Comparison of ENCODE assay signal across 15 mouse cellular contexts in genomic region chr11:22154501-22155294, GRCm38 (mm10).
DNase-seq lines count a peak whose midpoint lies in the region; ATAC-seq and TF ChIP-seq lines count a peak whose summit lies in the region.
"Had no signal": no experiment of that assay in that cellular context is flagged by ENCODE, and none has a peak within 500 bp of the region (broad histone marks: within the 10 kb centered on the region; RNA-seq: fewer than 3 reads in every experiment).

No protein-coding gene starts in this region.

- peak overlapping the region; percentile 22 for H3K4me2 ChIP-seq in heart, postnatal 0 days (ENCODE audit: low read depth, low read length)
- H3K4me2 ChIP-seq: hindbrain, embryonic 15.5 days; kidney, embryonic 15.5 days; liver, embryonic 13.5 days; midbrain, embryonic 13.5 days had no signal

- TF ChIP-seq EP300 in heart, postnatal 0 days (IDR thresholded peaks at IDR 0.05; ENCODE audit: low read depth): no peak

- peak overlapping the region; percentile 81 for H3K27ac ChIP-seq in heart, postnatal 0 days (ENCODE audit: low read depth)
- H3K27ac ChIP-seq: hindbrain, embryonic 15.5 days; kidney, embryonic 15.5 days; liver, embryonic 13.5 days; midbrain, embryonic 13.5 days had no signal

- 48% methylated on average over 9 of the region's 9 CpGs for WGBS in lung, adult 2 months
- WGBS in heart, postnatal 0 days: 30% methylated on average over 9 of the region's 9 CpGs

- H3K27me3 ChIP-seq in heart, postnatal 0 days (ENCODE audit: control insufficient read depth, insufficient read depth, low read length): no peaks in the 10 kb centered on the region
- H3K27me3 ChIP-seq: hindbrain, embryonic 15.5 days; kidney, embryonic 15.5 days; liver, embryonic 13.5 days; midbrain, embryonic 13.5 days had no signal

- TF ChIP-seq CTCF in lung, adult 2 months (IDR thresholded peaks at IDR 0.05; ENCODE audit: insufficient read depth, low read length): no peak
- TF ChIP-seq CTCF in heart, postnatal 0 days (IDR thresholded peaks at IDR 0.05; ENCODE audit: low read depth): no peak

- peak; percentile 74 for ATAC-seq in heart, postnatal 0 days (ENCODE audit: insufficient read depth, low read depth)
- ATAC-seq: midbrain, embryonic 13.5 days had no signal

- DNase-seq in embryo, embryonic 11 days: peak; percentile 5
- no peak for DNase-seq in embryo, embryonic 10 days (ENCODE audit: low spot score)
- DNase-seq in lung, adult 18-20 months: peak; percentile 14 to 36
- DNase-seq in lung, adult 2 months: no peak
- peak; percentile 47 for DNase-seq in heart, postnatal 0 days (ENCODE audit: low spot score)
- peak; percentile 45 for DNase-seq in skeletal muscle tissue, adult 2 months (ENCODE audit: low read depth, low spot score)
- no peak for DNase-seq in c-Kit-positive CD71-positive TER-119-positive erythroid progenitor cells, embryonic 14.5 days (ENCODE audit: low spot score)
- DNase-seq in retina, postnatal 1 day: no peak
- DNase-seq: B cell, adult 2 months; cerebellum, adult 11 months; liver, embryonic 13.5 days; thymus, adult 18-20 months had no signal

- TF ChIP-seq POLR2A in lung, adult 2 months (IDR thresholded peaks at IDR 0.05; ENCODE audit: borderline replicate concordance, extremely low read depth, low read depth, low read length): no peak

- H3K4me1 ChIP-seq in lung, adult 2 months (ENCODE audit: control insufficient read depth, insufficient read depth, low read length): peaks cover 8% of the 10 kb centered on the region; the same call in 1 of the 2 replicates
- H3K4me1 ChIP-seq in heart, postnatal 0 days (ENCODE audit: control insufficient read depth, insufficient read depth): peaks cover 14% of the 10 kb centered on the region
- H3K4me1 ChIP-seq: hindbrain, embryonic 15.5 days; midbrain, embryonic 13.5 days had no signal

- no peak overlapping the region for H3K4me3 ChIP-seq in lung, adult 2 months (replicated peaks; ENCODE audit: extremely low read depth, low read depth, low read length)
- H3K4me3 ChIP-seq in heart, postnatal 0 days (ENCODE audit: low read depth, low read length): no peak overlapping the region
- H3K4me3 ChIP-seq: hindbrain, embryonic 15.5 days; kidney, embryonic 15.5 days; liver, embryonic 13.5 days; midbrain, embryonic 13.5 days had no signal

- H3K9me3 ChIP-seq in heart, postnatal 0 days (replicated peaks; ENCODE audit: control insufficient read depth, low read length): no peaks in the 10 kb centered on the region
- H3K9me3 ChIP-seq: hindbrain, embryonic 15.5 days; kidney, embryonic 15.5 days; liver, embryonic 13.5 days; midbrain, embryonic 13.5 days had no signal

- peaks cover 18% of the 10 kb centered on the region for H3K36me3 ChIP-seq in heart, postnatal 0 days (replicated peaks; ENCODE audit: control insufficient read depth, insufficient read depth, low read length)
- H3K36me3 ChIP-seq: kidney, embryonic 15.5 days; liver, embryonic 13.5 days had no signal

- H3K9ac ChIP-seq in heart, postnatal 0 days (replicated peaks; ENCODE audit: low read depth, low read length): no peak overlapping the region
- H3K9ac ChIP-seq: hindbrain, embryonic 15.5 days; kidney, embryonic 15.5 days; liver, embryonic 13.5 days; midbrain, embryonic 13.5 days had no signal

Comparison
In these comparisons a context has a peak if more than half of its experiments do, and no peak if none do; other contexts are left out.
1. DNase-seq: peak in embryo, embryonic 11 days (single experiment), lung, adult 18-20 months (2 of 2), heart, postnatal 0 days (single experiment) and skeletal muscle tissue, adult 2 months (single experiment); none in embryo, embryonic 10 days (single experiment), lung, adult 2 months (single experiment), c-Kit-positive CD71-positive TER-119-positive erythroid progenitor cells, embryonic 14.5 days (single experiment) and retina, postnatal 1 day (single experiment).